Mouse (Mus musculus): ENCODE measurements around the gene Atp1a3. TPM values are rescaled to one million over a fixed set of nuclear protein-coding genes. Genes with fewer than 3 reads are reported as not detected.
A peak's percentile ranks its signal among the peaks of the same experiment; 100 is the strongest.

Atp1a3 gene
- total RNA-seq, 1 experiment, result 21.2 TPM

GRCm38 (mm10) chr7:25041921-25042320 is 36.2 kb upstream of the Atp1a3 start:
- no peak for DNase-seq (ENCODE audit: low read depth, low spot score)
- Histone ChIP-seq H3K9me3 (ENCODE audit: control insufficient read depth, insufficient read depth, low read depth, low read length) (no peaks in the 10 kb centered on the region), H3K9ac (ENCODE audit: insufficient read depth, low read depth, low read length, poor library complexity, severe bottlenecking) (no peak overlapping the region), H3K36me3 (ENCODE audit: control insufficient read depth, insufficient read depth, low read length, poor library complexity, severe bottlenecking) (no peaks in the 10 kb centered on the region; the same call in 1 of the 2 replicates), H3K27ac (ENCODE audit: insufficient read depth, low read depth, low read length, poor library complexity, severe bottlenecking) (no peak overlapping the region), H3K4me3 (ENCODE audit: insufficient read depth in 1 of 2, low read depth in 1 of 2, low read length in 2 of 2, poor library complexity in 1 of 2, severe bottlenecking in 1 of 2) (no peak overlapping the region), H3K4me1 (ENCODE audit: control insufficient read depth in 2 of 2, insufficient read depth in 2 of 2, low read length in 2 of 2, poor library complexity in 1 of 2) (peaks cover 3 to 11% of the 10 kb centered on the region in 2 experiments; a peak in 1 of 4 replicates)
- no peak for TF ChIP-seq MAFK (IDR thresholded peaks at IDR 0.05; ENCODE audit: insufficient read depth, low read depth, low read length)
- no peak for TF ChIP-seq CHD2 (IDR thresholded peaks at IDR 0.05; ENCODE audit: low read depth, low read length)
- TF ChIP-seq HCFC1 (IDR thresholded peaks at IDR 0.05; ENCODE audit: borderline replicate concordance, insufficient read depth, low read length), result no peak
- no peak for TF ChIP-seq ZC3H11A (IDR thresholded peaks at IDR 0.05; ENCODE audit: borderline replicate concordance, low read depth, low read length)
- no peak for TF ChIP-seq ZNF384 (IDR thresholded peaks at IDR 0.05; ENCODE audit: low read depth, low read length)
- in situ Hi-C loops (cut with MboI; ENCODE audit: low sequenced_read_pairs in 2 of 2, unreplicated experiment in 2 of 2), result no loop called here

- TF ChIP-seq CHD2 (IDR thresholded peaks at IDR 0.05; ENCODE audit: low read depth, low read length) (no peak), ZC3H11A (IDR thresholded peaks at IDR 0.05; ENCODE audit: borderline replicate concordance, low read depth, low read length) (peak; percentile 43; the same call in 1 of the 2 replicates)
- peak; percentile 47 for DNase-seq (ENCODE audit: low read depth, low spot score)
- Histone ChIP-seq H3K9ac (ENCODE audit: insufficient read depth, low read depth, low read length, poor library complexity, severe bottlenecking) (no peak overlapping the region), H3K9me3 (ENCODE audit: control insufficient read depth, insufficient read depth, low read depth, low read length) (no peaks in the 10 kb centered on the region), H3K4me3 (ENCODE audit: insufficient read depth in 1 of 2, low read depth in 1 of 2, low read length in 2 of 2, poor library complexity in 1 of 2, severe bottlenecking in 1 of 2) (no peak overlapping the region), H3K4me1 (ENCODE audit: control insufficient read depth in 2 of 2, insufficient read depth in 2 of 2, low read length in 2 of 2, poor library complexity in 1 of 2) (no peaks in the 10 kb centered on the region), H3K27ac (ENCODE audit: insufficient read depth, low read depth, low read length, poor library complexity, severe bottlenecking) (no peak overlapping the region), H3K36me3 (ENCODE audit: control insufficient read depth, insufficient read depth, low read length, poor library complexity, severe bottlenecking) (no peaks in the 10 kb centered on the region)
- in situ Hi-C loops (cut with MboI; ENCODE audit: low sequenced_read_pairs in 2 of 2, unreplicated experiment in 2 of 2), result no loop called here
Observed at GRCm38 (mm10) chr7:25035916-25036315, 30.2 kb upstream of the Atp1a3 start.

GRCm38 (mm10) chr7:25034796-25035195 is 29.0 kb upstream of the Atp1a3 start:
- in situ Hi-C loops (cut with MboI; ENCODE audit: low sequenced_read_pairs in 2 of 2, unreplicated experiment in 2 of 2), result no loop called here
- H3K27ac ChIP-seq (ENCODE audit: insufficient read depth, low read depth, low read length, poor library complexity, severe bottlenecking), result no peak overlapping the region
- TF ChIP-seq ZNF384 (IDR thresholded peaks at IDR 0.05; ENCODE audit: low read depth, low read length) (no peak), CHD2 (IDR thresholded peaks at IDR 0.05; ENCODE audit: low read depth, low read length) (no peak), ZC3H11A (IDR thresholded peaks at IDR 0.05; ENCODE audit: borderline replicate concordance, low read depth, low read length) (no peak), HCFC1 (IDR thresholded peaks at IDR 0.05; ENCODE audit: borderline replicate concordance, insufficient read depth, low read length) (no peak), MAFK (IDR thresholded peaks at IDR 0.05; ENCODE audit: insufficient read depth, low read depth, low read length) (no peak)
- no peak overlapping the region for H3K4me3 ChIP-seq (ENCODE audit: insufficient read depth in 1 of 2, low read depth in 1 of 2, low read length in 2 of 2, poor library complexity in 1 of 2, severe bottlenecking in 1 of 2)
- DNase-seq (ENCODE audit: low read depth, low spot score), result no peak
- no peaks in the 10 kb centered on the region for H3K36me3 ChIP-seq (ENCODE audit: control insufficient read depth, insufficient read depth, low read length, poor library complexity, severe bottlenecking)
- H3K9me3 ChIP-seq (ENCODE audit: control insufficient read depth, insufficient read depth, low read depth, low read length), result no peaks in the 10 kb centered on the region
- H3K9ac ChIP-seq (ENCODE audit: insufficient read depth, low read depth, low read length, poor library complexity, severe bottlenecking), result no peak overlapping the region
- no peaks in the 10 kb centered on the region for H3K4me1 ChIP-seq (ENCODE audit: control insufficient read depth in 2 of 2, insufficient read depth in 2 of 2, low read length in 2 of 2, poor library complexity in 1 of 2)

- DNase-seq (ENCODE audit: low read depth, low spot score), result no peak
- in situ Hi-C loops (cut with MboI; ENCODE audit: low sequenced_read_pairs in 2 of 2, unreplicated experiment in 2 of 2), result no loop called here
Observed at GRCm38 (mm10) chr7:25031528-25031927, 25.8 kb upstream of the Atp1a3 start.

More at GRCm38 (mm10) chr7:25031528-25031927, 25.8 kb upstream of the Atp1a3 start:
- H3K27ac ChIP-seq (ENCODE audit: insufficient read depth, low read depth, low read length, poor library complexity, severe bottlenecking), result no peak overlapping the region
- peaks cover 4% of the 10 kb centered on the region; the same call in 1 of the 2 replicates for H3K36me3 ChIP-seq (ENCODE audit: control insufficient read depth, insufficient read depth, low read length, poor library complexity, severe bottlenecking)
- TF ChIP-seq ZC3H11A (IDR thresholded peaks at IDR 0.05; ENCODE audit: borderline replicate concordance, low read depth, low read length), result no peak
- TF ChIP-seq HCFC1 (IDR thresholded peaks at IDR 0.05; ENCODE audit: borderline replicate concordance, insufficient read depth, low read length), result no peak
- TF ChIP-seq MAFK (IDR thresholded peaks at IDR 0.05; ENCODE audit: insufficient read depth, low read depth, low read length), result no peak
- no peak for TF ChIP-seq ZNF384 (IDR thresholded peaks at IDR 0.05; ENCODE audit: low read depth, low read length)
- TF ChIP-seq CHD2 (IDR thresholded peaks at IDR 0.05; ENCODE audit: low read depth, low read length), result no peak
- no peak overlapping the region for H3K9ac ChIP-seq (ENCODE audit: insufficient read depth, low read depth, low read length, poor library complexity, severe bottlenecking)
- H3K4me3 ChIP-seq (ENCODE audit: insufficient read depth in 1 of 2, low read depth in 1 of 2, low read length in 2 of 2, poor library complexity in 1 of 2, severe bottlenecking in 1 of 2), result no peak overlapping the region
- H3K4me1 ChIP-seq (ENCODE audit: control insufficient read depth in 2 of 2, insufficient read depth in 2 of 2, low read length in 2 of 2, poor library complexity in 1 of 2), result 0 out of 4 replicates have a peak, but pooled peaks cover 0 to under 1% of the 10 kb centered on the region in 2 experiments
- H3K9me3 ChIP-seq (ENCODE audit: control insufficient read depth, insufficient read depth, low read depth, low read length), result no peaks in the 10 kb centered on the region

All from ES-E14 (cell line).